Mouse (Mus musculus) stomach, embryonic 16.5 days (tissue): ENCODE measurements at regions not wholly inside any gene's neighbourhood (a gene's known extent, or its start where the extent isn't known, plus 50 kb on each side); places are given as distances from the start of the nearest gene placed in this dataset.

Source experiments
- ATAC-seq: fragments of 200-750 bp; cut with Nextera tagmentation; 2 replicates; pipeline ENCODE4 v1.8.0; 2017; ENCODE audit warnings: moderate number of reproducible peaks, moderate TSS enrichment; ENCODE audit not compliant: insufficient read depth, low FRiP score
- H3K27ac ChIP-seq: fragments of 300-500 bp; sonication (generic); 2 replicates; pipeline ENCODE4 v1.5.1; 2014; ENCODE audit warnings: low read length
- H3K27me3 ChIP-seq: fragments of 300-500 bp; sonication (generic); 2 replicates; pipeline ENCODE4 v1.6.1; 2014; ENCODE audit warnings: low read length, control low read depth, mixed read lengths; ENCODE audit not compliant: control insufficient read depth, insufficient read depth
- H3K36me3 ChIP-seq: fragments of 300-500 bp; sonication (generic); 2 replicates; pipeline ENCODE4 v1.6.1; 2014; ENCODE audit warnings: low read length; ENCODE audit not compliant: control insufficient read depth, insufficient read depth
- H3K4me1 ChIP-seq: fragments of 300-500 bp; sonication (generic); 2 replicates; pipeline ENCODE4 v1.6.1; 2014; ENCODE audit warnings: low read length, control low read depth, mixed read lengths; ENCODE audit not compliant: control insufficient read depth, insufficient read depth
- H3K4me2 ChIP-seq: fragments of 300-500 bp; sonication (generic); 2 replicates; pipeline ENCODE4 v1.6.1; 2014; ENCODE audit warnings: low read depth, low read length, mixed read lengths
- H3K4me3 ChIP-seq: fragments of 300-500 bp; sonication (generic); replicated peaks from 2 replicates; pipeline ENCODE4 v1.5.1; 2014; ENCODE audit warnings: mild to moderate bottlenecking, low read length
- H3K9ac ChIP-seq: fragments of 300-500 bp; sonication (generic); 2 replicates; pipeline ENCODE4 v1.6.1; 2014; ENCODE audit warnings: low read length
- H3K9me3 ChIP-seq: fragments of 300-500 bp; sonication (generic); replicated peaks from 2 replicates; pipeline ENCODE4 v1.6.1; 2016; ENCODE audit warnings: low read length, control low read depth; ENCODE audit not compliant: control insufficient read depth
- WGBS: fragments of 180-500 bp; shearing (Covaris S2); extraction: QIAGEN DNeasy Blood & Tissue Kit; methylation state at CpG from one replicate; pipeline ENCODE4 v1.1.7; 2014; 5-methylcytosine and 5-hydroxymethylcytosine counted together

- no peaks in the 10 kb centered on the region for H3K27me3 ChIP-seq
- peaks cover 8% of the 10 kb centered on the region; the same call in 1 of the 2 replicates for H3K4me1 ChIP-seq
- no peaks in the 10 kb centered on the region for H3K9me3 ChIP-seq
- ATAC-seq = peak; percentile 76
- H3K36me3 ChIP-seq = no peaks in the 10 kb centered on the region
- H3K4me2 ChIP-seq = peak overlapping the region; percentile 45
- H3K27ac ChIP-seq = peak overlapping the region; percentile 48
- peak overlapping the region; percentile 17 for H3K4me3 ChIP-seq
- 8% methylated on average over 16 of the region's 16 CpGs for WGBS
- H3K9ac ChIP-seq = peak overlapping the region; percentile 49
These were observed 61.2 kb upstream of the Ankrd28 start for GRCm38 (mm10) chr14:31891500-31892185.

DNA sequence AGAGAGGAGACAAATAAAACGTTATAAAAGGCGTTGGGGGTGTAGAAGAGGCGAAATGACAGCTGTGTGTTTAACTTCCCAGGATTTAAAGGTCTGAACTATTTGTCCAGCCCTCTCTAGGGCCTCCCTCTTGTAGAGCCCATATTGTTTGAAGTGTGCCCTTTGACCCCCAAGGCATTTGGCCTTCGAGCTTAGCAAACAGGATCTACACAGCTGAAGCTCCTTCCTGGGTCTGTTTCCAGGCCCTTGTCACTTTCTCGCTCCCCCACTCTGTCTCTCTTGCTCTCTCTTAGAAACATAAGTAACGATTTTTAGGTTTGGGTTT lies 61.7 kb upstream of the Ankrd28 start:
- Histone ChIP-seq H3K4me3 (no peak overlapping the region), H3K4me1 (peaks cover 8% of the 10 kb centered on the region; the same call in 1 of the 2 replicates), H3K27me3 (no peaks in the 10 kb centered on the region), H3K4me2 (peak overlapping the region; percentile 45; the same call in 1 of the 2 replicates), H3K9ac (peak overlapping the region; percentile 49; the same call in 1 of the 2 replicates), H3K36me3 (no peaks in the 10 kb centered on the region), H3K9me3 (no peaks in the 10 kb centered on the region), H3K27ac (peak overlapping the region; percentile 48; the same call in 1 of the 2 replicates)
- ATAC-seq = no peak
- 24% methylated on average over 6 of the region's 6 CpGs for WGBS

GRCm38 (mm10) chr14:31896500-31896899 lies 66.0 kb upstream of the Ankrd28 start:
- Histone ChIP-seq H3K27me3 (no peaks in the 10 kb centered on the region), H3K27ac (no peak overlapping the region), H3K4me3 (no peak overlapping the region), H3K36me3 (no peaks in the 10 kb centered on the region), H3K9me3 (no peaks in the 10 kb centered on the region), H3K9ac (no peak overlapping the region), H3K4me2 (no peak overlapping the region), H3K4me1 (peaks cover 8% of the 10 kb centered on the region; the same call in 1 of the 2 replicates)
- ATAC-seq = no peak
- WGBS = 40% methylated on average over 1 of the region's 1 CpGs

DNA sequence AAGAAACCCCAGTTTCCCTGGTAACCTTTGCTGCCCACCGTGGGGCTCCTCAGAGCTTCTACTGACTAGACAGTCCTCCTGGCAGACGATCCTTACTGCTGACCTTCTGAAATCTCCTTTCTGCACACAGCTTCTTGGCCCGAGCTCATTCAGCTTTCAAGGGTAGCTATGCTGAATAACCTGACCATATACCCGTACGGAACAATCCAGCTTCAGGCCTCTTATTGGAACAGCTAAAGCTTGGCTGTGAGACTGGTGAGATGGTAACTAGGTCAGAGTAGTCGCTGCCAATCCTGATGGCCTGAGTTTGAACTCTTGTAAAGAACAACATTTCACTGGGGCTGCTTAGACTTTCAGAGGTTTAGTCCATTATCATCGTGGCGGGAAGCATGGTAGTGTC lies 69.1 kb upstream of the Ankrd28 start:
- H3K4me3 ChIP-seq = no peak overlapping the region
- ATAC-seq = no peak
- H3K4me1 ChIP-seq = no peaks in the 10 kb centered on the region
- WGBS = 76% methylated on average over 8 of the region's 8 CpGs
- H3K4me2 ChIP-seq = no peak overlapping the region
- no peak overlapping the region for H3K27ac ChIP-seq
- no peaks in the 10 kb centered on the region for H3K36me3 ChIP-seq
- H3K9ac ChIP-seq = no peak overlapping the region
- H3K9me3 ChIP-seq = no peaks in the 10 kb centered on the region
- H3K27me3 ChIP-seq = no peaks in the 10 kb centered on the region

DNA sequence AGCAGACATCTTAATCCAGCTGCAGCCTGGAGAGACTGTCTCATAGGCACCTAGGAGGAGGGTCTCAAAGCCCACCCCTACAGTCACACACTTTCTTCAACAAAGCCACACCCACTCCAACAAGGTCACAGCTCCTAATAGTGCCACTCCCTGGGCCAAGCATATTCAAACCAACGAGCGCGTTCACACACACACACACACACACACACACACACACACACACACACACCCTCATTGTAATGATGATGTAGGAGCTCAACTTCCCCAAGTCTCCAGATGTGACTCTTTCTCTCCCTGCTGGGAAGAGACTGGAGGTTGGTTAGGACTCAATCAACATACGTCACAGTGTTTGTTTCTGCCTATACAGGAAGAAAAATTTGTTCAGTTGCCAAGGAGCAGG lies 69.5 kb upstream of the Ankrd28 start:
- H3K4me1 ChIP-seq = no peaks in the 10 kb centered on the region
- H3K4me3 ChIP-seq = no peak overlapping the region
- H3K27ac ChIP-seq = no peak overlapping the region
- 62% methylated on average over 4 of the region's 4 CpGs for WGBS
- H3K36me3 ChIP-seq = no peaks in the 10 kb centered on the region
- no peaks in the 10 kb centered on the region for H3K9me3 ChIP-seq
- no peak for ATAC-seq
- no peaks in the 10 kb centered on the region for H3K27me3 ChIP-seq
- no peak overlapping the region for H3K9ac ChIP-seq
- no peak overlapping the region for H3K4me2 ChIP-seq

GRCm38 (mm10) chr14:31901901-31902300 lies 71.5 kb upstream of the Ankrd28 start:
- no peaks in the 10 kb centered on the region for H3K27me3 ChIP-seq
- no peak for ATAC-seq
- no peaks in the 10 kb centered on the region for H3K4me1 ChIP-seq
- no peak overlapping the region for H3K9ac ChIP-seq
- H3K4me2 ChIP-seq = no peak overlapping the region
- WGBS = 41% methylated on average over 4 of the region's 4 CpGs
- H3K9me3 ChIP-seq = no peaks in the 10 kb centered on the region
- H3K4me3 ChIP-seq = no peak overlapping the region
- no peak overlapping the region for H3K27ac ChIP-seq
- no peaks in the 10 kb centered on the region for H3K36me3 ChIP-seq

DNA sequence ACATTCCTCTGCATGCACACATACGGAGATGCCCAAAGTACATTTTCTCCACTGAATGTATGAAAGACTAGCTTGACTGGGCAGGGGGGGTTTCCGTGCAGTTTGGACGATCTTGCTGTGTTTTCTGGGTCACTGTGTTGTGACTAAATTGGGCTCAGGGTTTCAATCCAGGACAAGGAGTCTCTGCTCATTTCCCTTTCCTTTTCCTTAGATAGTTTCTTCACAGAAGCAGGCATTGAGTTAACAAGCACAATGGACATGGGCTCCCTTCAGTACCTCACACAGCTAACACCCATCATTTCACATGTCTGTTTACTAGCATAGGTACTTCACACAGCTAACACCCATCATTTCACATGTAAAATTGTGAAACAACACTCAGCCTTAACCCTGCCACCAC lies 73.2 kb upstream of the Ankrd28 start:
- Histone ChIP-seq H3K4me3 (no peak overlapping the region), H3K4me1 (no peaks in the 10 kb centered on the region), H3K4me2 (no peak overlapping the region), H3K27ac (no peak overlapping the region), H3K9me3 (no peaks in the 10 kb centered on the region), H3K27me3 (no peaks in the 10 kb centered on the region), H3K9ac (no peak overlapping the region), H3K36me3 (no peaks in the 10 kb centered on the region)
- WGBS = 61% methylated on average over 3 of the region's 3 CpGs
- ATAC-seq = no peak

- Histone ChIP-seq H3K4me3 (no peak overlapping the region), H3K9ac (no peak overlapping the region), H3K27me3 (no peaks in the 10 kb centered on the region), H3K9me3 (no peaks in the 10 kb centered on the region), H3K4me1 (no peaks in the 10 kb centered on the region), H3K4me2 (no peak overlapping the region), H3K36me3 (no peaks in the 10 kb centered on the region), H3K27ac (no peak overlapping the region)
- WGBS = 69% methylated on average over 7 of the region's 7 CpGs
- no peak for ATAC-seq
These were observed 78.1 kb upstream of the Ankrd28 start for GRCm38 (mm10) chr14:31908591-31908990.

DNA sequence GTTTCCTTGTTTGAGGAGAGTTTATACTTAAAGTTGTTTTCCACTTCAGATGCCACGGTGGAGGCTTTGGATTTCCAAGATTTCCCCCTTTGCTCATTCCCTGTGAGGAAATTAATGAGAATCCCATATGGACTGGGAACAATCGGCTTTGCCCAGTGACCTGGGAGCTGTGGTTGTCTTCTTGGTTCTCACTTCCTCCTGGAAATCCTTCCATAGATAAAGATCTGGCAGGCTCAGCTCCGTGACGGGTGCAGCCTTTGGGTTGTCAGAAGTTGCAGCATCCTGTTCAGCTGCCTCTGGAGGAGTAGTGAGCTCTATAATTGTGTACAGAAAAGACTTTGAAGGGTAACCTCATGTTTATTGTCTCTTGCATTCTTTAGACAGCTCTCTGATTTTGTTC lies 78.8 kb upstream of the Ankrd28 start:
- 39% methylated on average over 4 of the region's 4 CpGs for WGBS
- no peaks in the 10 kb centered on the region for H3K9me3 ChIP-seq
- H3K27me3 ChIP-seq = no peaks in the 10 kb centered on the region
- no peaks in the 10 kb centered on the region for H3K4me1 ChIP-seq
- no peak overlapping the region for H3K27ac ChIP-seq
- ATAC-seq = no peak
- no peak overlapping the region for H3K9ac ChIP-seq
- H3K4me3 ChIP-seq = no peak overlapping the region
- H3K4me2 ChIP-seq = no peak overlapping the region
- H3K36me3 ChIP-seq = no peaks in the 10 kb centered on the region
